Mouse (Mus musculus): ENCODE measurements around the gene Map6. TPM values are rescaled to one million over a fixed set of nuclear protein-coding genes. Genes with fewer than 3 reads are reported as not detected.
A peak's percentile ranks its signal among the peaks of the same experiment; 100 is the strongest.

Gene Map6
- total and polyA plus RNA-seq, 2 experiments from 2014 or later = 126 to 326 TPM

DNA sequence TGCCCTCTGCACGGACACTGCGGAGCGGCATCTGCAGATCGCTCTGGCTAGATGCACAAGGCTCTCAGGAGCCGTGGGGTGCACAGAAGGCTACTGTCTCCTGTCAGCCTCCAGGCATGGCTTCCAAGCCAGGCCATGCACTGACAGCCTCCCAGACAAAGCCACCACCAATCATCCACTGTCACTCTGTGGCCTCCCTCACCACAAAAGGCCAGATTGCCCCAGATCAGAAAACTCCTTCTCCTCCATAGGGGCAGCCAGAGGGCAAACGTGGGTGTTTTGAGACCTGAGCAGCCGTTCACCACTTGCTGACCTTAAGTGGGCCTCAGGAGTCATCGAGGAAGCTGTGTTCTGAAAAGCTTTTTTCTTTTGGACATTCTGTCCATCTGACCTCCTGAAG lies 111.6 kb downstream of the Map6 start:
- no peak for ATAC-seq (ENCODE audit: low FRiP score)
- Histone ChIP-seq H3K36me3 (ENCODE audit: insufficient read depth, low read length) (no peaks in the 10 kb centered on the region), H3K27me3 (ENCODE audit: insufficient read depth, low read length) (no peaks in the 10 kb centered on the region), H3K4me3 (ENCODE audit: low read depth, low read length) (no peak overlapping the region), H3K9me3 (ENCODE audit: low read length) (no peaks in the 10 kb centered on the region), H3K9ac (replicated peaks; ENCODE audit: low read length, poor library complexity, severe bottlenecking) (no peak overlapping the region), H3K27ac (ENCODE audit: low read depth, low read length) (no peak overlapping the region), H3K4me1 (ENCODE audit: insufficient read depth, low read length) (peaks cover 9% of the 10 kb centered on the region; the same call in 1 of the 2 replicates), H3K4me2 (ENCODE audit: low read depth, low read length, poor library complexity, severe bottlenecking) (no peak overlapping the region)
- DNase-seq (ENCODE audit: low spot score) = no peak
- 74% methylated on average over 8 of the region's 8 CpGs for WGBS
- TF ChIP-seq CTCF (IDR thresholded peaks at IDR 0.05) = no peak

GRCm38 (mm10) chr7:99380491-99381213 lies 113.4 kb downstream of the Map6 start:
- WGBS = under 1% methylated on average over 24 of the region's 24 CpGs
- Histone ChIP-seq H3K4me3 (ENCODE audit: low read depth, low read length) (peak overlapping the region; percentile 45), H3K36me3 (ENCODE audit: insufficient read depth, low read length) (no peaks in the 10 kb centered on the region), H3K27me3 (ENCODE audit: insufficient read depth, low read length) (no peaks in the 10 kb centered on the region), H3K4me1 (ENCODE audit: insufficient read depth, low read length) (peaks cover 20% of the 10 kb centered on the region; the same call in 1 of the 2 replicates), H3K27ac (ENCODE audit: low read depth, low read length) (peak overlapping the region; percentile 97), H3K4me2 (ENCODE audit: low read depth, low read length, poor library complexity, severe bottlenecking) (peak overlapping the region; percentile 88), H3K9ac (replicated peaks; ENCODE audit: low read length, poor library complexity, severe bottlenecking) (peak overlapping the region; percentile 70), H3K9me3 (ENCODE audit: low read length) (no peaks in the 10 kb centered on the region)
- TF ChIP-seq CTCF (IDR thresholded peaks at IDR 0.05) = peak; percentile 82
- peak; percentile 67 for ATAC-seq (ENCODE audit: low FRiP score)
- peak; percentile 86 for DNase-seq (ENCODE audit: low spot score)

GRCm38 (mm10) chr7:99381214-99382087 lies 114.2 kb downstream of the Map6 start, which contains the start of gene Gdpd5:
Gene Gdpd5, plus strand, starts transcription at chr7:99381414.
- H3K36me3 ChIP-seq (ENCODE audit: insufficient read depth, low read length) = no peaks in the 10 kb centered on the region
- H3K9me3 ChIP-seq (ENCODE audit: low read length) = no peaks in the 10 kb centered on the region
- no peak for TF ChIP-seq CTCF (IDR thresholded peaks at IDR 0.05)
- peaks cover 20% of the 10 kb centered on the region; the same call in 1 of the 2 replicates for H3K4me1 ChIP-seq (ENCODE audit: insufficient read depth, low read length)
- WGBS = under 1% methylated on average over 72 of the region's 73 CpGs
- H3K4me2 ChIP-seq (ENCODE audit: low read depth, low read length, poor library complexity, severe bottlenecking) = peak within 1 kb of the TSS; percentile 88
- no peaks in the 10 kb centered on the region for H3K27me3 ChIP-seq (ENCODE audit: insufficient read depth, low read length)
- ATAC-seq (ENCODE audit: low FRiP score) (peak; percentile 96), DNase-seq (ENCODE audit: low spot score) (peak; percentile 98)
- H3K9ac ChIP-seq (replicated peaks; ENCODE audit: low read length, poor library complexity, severe bottlenecking) = peak within 1 kb of the TSS; percentile 75
- H3K4me3 ChIP-seq (ENCODE audit: low read depth, low read length) = peak within 1 kb of the TSS; percentile 45
- peak within 1 kb of the TSS; percentile 97 for H3K27ac ChIP-seq (ENCODE audit: low read depth, low read length)

GRCm38 (mm10) chr7:99382088-99383000 lies 115.1 kb downstream of the Map6 start:
- Histone ChIP-seq H3K9ac (replicated peaks; ENCODE audit: low read length, poor library complexity, severe bottlenecking) (peak overlapping the region; percentile 75), H3K27ac (ENCODE audit: low read depth, low read length) (0 out of 2 replicates have a peak overlapping the region, but pooled peaks have one; percentile 97), H3K4me3 (ENCODE audit: low read depth, low read length) (peak overlapping the region; percentile 45), H3K4me1 (ENCODE audit: insufficient read depth, low read length) (peaks cover 20% of the 10 kb centered on the region; the same call in 1 of the 2 replicates), H3K9me3 (ENCODE audit: low read length) (no peaks in the 10 kb centered on the region), H3K27me3 (ENCODE audit: insufficient read depth, low read length) (no peaks in the 10 kb centered on the region), H3K36me3 (ENCODE audit: insufficient read depth, low read length) (0 out of 2 replicates have a peak, but pooled peaks cover 5% of the 10 kb centered on the region), H3K4me2 (ENCODE audit: low read depth, low read length, poor library complexity, severe bottlenecking) (peak overlapping the region; percentile 88)
- no peak for DNase-seq (ENCODE audit: low spot score)
- WGBS = 6% methylated on average over 30 of the region's 30 CpGs
- ATAC-seq (ENCODE audit: low FRiP score) = no peak
- TF ChIP-seq CTCF (IDR thresholded peaks at IDR 0.05) = no peak

DNA sequence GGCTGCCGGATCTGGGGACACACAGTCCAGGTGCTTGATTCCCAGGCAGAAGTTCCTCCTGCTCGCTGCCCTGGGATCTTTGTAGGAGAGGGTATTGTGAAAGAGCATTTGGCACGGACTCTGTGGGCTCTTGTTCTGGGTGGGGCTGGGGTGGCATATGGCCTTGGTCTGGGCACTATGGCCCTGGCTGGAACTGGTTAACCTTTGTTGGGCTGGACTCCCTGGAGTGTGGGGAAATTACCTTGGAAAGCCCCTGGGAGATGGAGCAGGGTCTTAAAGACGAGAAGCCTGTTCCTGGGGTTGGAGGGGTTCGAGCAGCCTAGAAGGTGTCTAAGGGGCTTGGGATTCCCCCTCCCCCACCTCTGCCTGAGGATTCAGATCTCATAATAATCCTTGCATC lies 116.0 kb downstream of the Map6 start:
- Histone ChIP-seq H3K27me3 (ENCODE audit: insufficient read depth, low read length) (no peaks in the 10 kb centered on the region), H3K4me1 (ENCODE audit: insufficient read depth, low read length) (peaks cover 20% of the 10 kb centered on the region; the same call in 1 of the 2 replicates), H3K9ac (replicated peaks; ENCODE audit: low read length, poor library complexity, severe bottlenecking) (peak overlapping the region; percentile 46), H3K27ac (ENCODE audit: low read depth, low read length) (peak overlapping the region; percentile 18; the same call in 1 of the 2 replicates), H3K36me3 (ENCODE audit: insufficient read depth, low read length) (0 out of 2 replicates have a peak, but pooled peaks cover 9% of the 10 kb centered on the region), H3K4me3 (ENCODE audit: low read depth, low read length) (peak overlapping the region; percentile 45), H3K4me2 (ENCODE audit: low read depth, low read length, poor library complexity, severe bottlenecking) (peak overlapping the region; percentile 88), H3K9me3 (ENCODE audit: low read length) (no peaks in the 10 kb centered on the region)
- no peak for TF ChIP-seq CTCF (IDR thresholded peaks at IDR 0.05)
- DNase-seq (ENCODE audit: low spot score) (no peak), ATAC-seq (ENCODE audit: low FRiP score) (no peak)
- WGBS = 49% methylated on average over 5 of the region's 5 CpGs
